Comparison of ENCODE assay signal across 8 mouse cellular contexts in genomic region chr13:73762938-73763337, GRCm38 (mm10). TPM values are rescaled to one million over a fixed set of nuclear protein-coding genes. Genes with fewer than 3 reads are reported as not detected.
DNase-seq lines count a peak whose midpoint lies in the region; ATAC-seq and TF ChIP-seq lines count a peak whose summit lies in the region.

No protein-coding gene starts in this region.

- H3K9ac ChIP-seq in lung, embryonic 14.5 days, result peak overlapping the region; percentile 79; the same call in 1 of the 2 replicates
- H3K9ac ChIP-seq in neural tube, embryonic 12.5 days, result no peak overlapping the region

- H3K27ac ChIP-seq in lung, embryonic 14.5 days (ENCODE audit: low read depth), result peak overlapping the region; percentile 8; the same call in 1 of the 2 replicates
- peak overlapping the region; percentile 94 for H3K27ac ChIP-seq in forebrain, embryonic 10.5 days
- peak overlapping the region; percentile 91 for H3K27ac ChIP-seq in limb, embryonic 10.5 days
- no peak overlapping the region for H3K27ac ChIP-seq in neural tube, embryonic 12.5 days

- no peaks in the 10 kb centered on the region for H3K9me3 ChIP-seq in lung, embryonic 14.5 days (ENCODE audit: low read depth, low read length)
- H3K9me3 ChIP-seq in forebrain, embryonic 10.5 days, result no peaks in the 10 kb centered on the region
- no peaks in the 10 kb centered on the region for H3K9me3 ChIP-seq in limb, embryonic 10.5 days (replicated peaks)
- no peaks in the 10 kb centered on the region for H3K9me3 ChIP-seq in neural tube, embryonic 12.5 days

- peaks cover 7% of the 10 kb centered on the region for H3K4me1 ChIP-seq in lung, embryonic 14.5 days (ENCODE audit: insufficient read depth)
- peaks cover 43% of the 10 kb centered on the region for H3K4me1 ChIP-seq in forebrain, embryonic 10.5 days
- peaks cover 42% of the 10 kb centered on the region for H3K4me1 ChIP-seq in limb, embryonic 10.5 days
- H3K4me1 ChIP-seq in neural tube, embryonic 12.5 days, result peaks cover 28% of the 10 kb centered on the region

- no peak for ATAC-seq in lung, embryonic 14.5 days (ENCODE audit: insufficient read depth)
- ATAC-seq in neural tube, embryonic 12.5 days (ENCODE audit: low FRiP score, low read depth), result peak; percentile 14

- no peaks in the 10 kb centered on the region for H3K27me3 ChIP-seq in lung, embryonic 14.5 days (ENCODE audit: insufficient read depth, low read length)
- H3K27me3 ChIP-seq in forebrain, embryonic 10.5 days (ENCODE audit: poor library complexity, severe bottlenecking), result 0 out of 2 replicates have a peak, but pooled peaks cover 9% of the 10 kb centered on the region
- no peaks in the 10 kb centered on the region for H3K27me3 ChIP-seq in limb, embryonic 10.5 days (ENCODE audit: low read depth, poor library complexity, severe bottlenecking)
- H3K27me3 ChIP-seq in neural tube, embryonic 12.5 days (replicated peaks), result no peaks in the 10 kb centered on the region

- H3K4me2 ChIP-seq in lung, embryonic 14.5 days, result peak overlapping the region; percentile 96
- peak overlapping the region; percentile 80 for H3K4me2 ChIP-seq in neural tube, embryonic 12.5 days (replicated peaks)

- DNase-seq in lung, embryonic 14.5 days, result no peak
- no peak for DNase-seq in lung, postnatal 10 days
- DNase-seq in forebrain, embryonic 10.5 days (ENCODE audit: extremely low spot score, low spot score), result no peak
- no peak for DNase-seq in limb, embryonic 10.5 days (ENCODE audit: low spot score)
- no peak for DNase-seq in right cerebral cortex, postnatal 36 days (ENCODE audit: low spot score in 2 of 2)
- DNase-seq in thymus, postnatal 10 days (ENCODE audit: low spot score in 2 of 2), result no peak
- DNase-seq in adrenal gland, postnatal 36 days, result no peak

- peak overlapping the region; percentile 65 for H3K4me3 ChIP-seq in lung, embryonic 14.5 days (ENCODE audit: low read depth, low read length)
- H3K4me3 ChIP-seq in forebrain, embryonic 10.5 days, result peak overlapping the region; percentile 86
- peak overlapping the region; percentile 82 for H3K4me3 ChIP-seq in limb, embryonic 10.5 days
- peak overlapping the region; percentile 67 for H3K4me3 ChIP-seq in neural tube, embryonic 12.5 days

- 38% methylated on average over 6 of the region's 6 CpGs for WGBS in lung, embryonic 14.5 days
- WGBS in forebrain, embryonic 10.5 days, result 26% methylated on average over 6 of the region's 6 CpGs
- 25% methylated on average over 6 of the region's 6 CpGs for WGBS in limb, embryonic 10.5 days
- WGBS in neural tube, embryonic 12.5 days, result 39% methylated on average over 6 of the region's 6 CpGs

- H3K36me3 ChIP-seq in lung, embryonic 14.5 days (ENCODE audit: insufficient read depth), result no peaks in the 10 kb centered on the region
- peaks cover 20% of the 10 kb centered on the region for H3K36me3 ChIP-seq in forebrain, embryonic 10.5 days (replicated peaks)
- peaks cover 18% of the 10 kb centered on the region for H3K36me3 ChIP-seq in limb, embryonic 10.5 days
- no peaks in the 10 kb centered on the region for H3K36me3 ChIP-seq in neural tube, embryonic 12.5 days

- TF ChIP-seq CTCF in lung, embryonic 14.5 days (IDR thresholded peaks at IDR 0.05; ENCODE audit: low read depth), result no peak

RNA-seq across cellular contexts. Expression of gene Slc12a7, which starts 30.0 kb away (rescaled TPM):
- polyA plus RNA-seq in lung, embryonic 14.5 days (2014; fragmentation: Nextera tagmentation; extraction: Ambion mirVana), result 17.9 and 19.7 TPM in 2 replicates
- polyA plus RNA-seq in forebrain, embryonic 10.5 days (2016; fragmentation: Nextera tagmentation; extraction: Ambion mirVana), result 57.2 and 57.5 TPM in 2 replicates
- 49.5 and 59.6 TPM in 2 replicates for polyA plus RNA-seq in limb, embryonic 10.5 days (2016; fragmentation: Nextera tagmentation; extraction: Ambion mirVana)
- 31.3 and 32.6 TPM in 2 replicates for polyA plus RNA-seq in neural tube, embryonic 12.5 days (2016; fragmentation: Nextera tagmentation; extraction: Ambion mirVana)
- 10 to 100 TPM; 35.8 to 36.6 TPM for total RNA-seq in adrenal gland, postnatal 36 days (2021)

RNA-seq across cellular contexts. Expression of gene Slc6a19, which starts 58.3 kb away (rescaled TPM):
- 0.08 TPM in 1 of 2 replicates, not detected in the other for polyA plus RNA-seq in lung, embryonic 14.5 days (2014; fragmentation: Nextera tagmentation; extraction: Ambion mirVana)
- 0.06 and 0.10 TPM in 2 replicates for polyA plus RNA-seq in forebrain, embryonic 10.5 days (2016; fragmentation: Nextera tagmentation; extraction: Ambion mirVana)
- not detected in 2 replicates for polyA plus RNA-seq in limb, embryonic 10.5 days (2016; fragmentation: Nextera tagmentation; extraction: Ambion mirVana)
- 0.23 TPM in 2 replicates for polyA plus RNA-seq in neural tube, embryonic 12.5 days (2016; fragmentation: Nextera tagmentation; extraction: Ambion mirVana)
- under 1 TPM; 0.20 to 0.26 TPM for total RNA-seq in adrenal gland, postnatal 36 days (2021)
